Mouse (Mus musculus) small intestine, adult 2 months (tissue): ENCODE data around the gene Tm4sf20.

Experiments used
- CTCF ChIP-seq: fragments of 200-500 bp; IDR thresholded peaks from 2 replicates; pipeline ENCODE4 v1.5.1; 2012; ENCODE audit warnings: low read depth, mild to moderate bottlenecking, control low read depth, inconsistent platforms, low read length, moderate library complexity, mixed read lengths; ENCODE audit not compliant: insufficient replicate concordance, insufficient read length; ENCODE audit errors: extremely low read depth
- POLR2A ChIP-seq: fragments of 200-500 bp; IDR thresholded peaks from 2 replicates; pipeline ENCODE4 v1.6.1; 2012; ENCODE audit warnings: low read depth, mild to moderate bottlenecking, control low read depth, inconsistent platforms, low read length, moderate library complexity

DNA sequence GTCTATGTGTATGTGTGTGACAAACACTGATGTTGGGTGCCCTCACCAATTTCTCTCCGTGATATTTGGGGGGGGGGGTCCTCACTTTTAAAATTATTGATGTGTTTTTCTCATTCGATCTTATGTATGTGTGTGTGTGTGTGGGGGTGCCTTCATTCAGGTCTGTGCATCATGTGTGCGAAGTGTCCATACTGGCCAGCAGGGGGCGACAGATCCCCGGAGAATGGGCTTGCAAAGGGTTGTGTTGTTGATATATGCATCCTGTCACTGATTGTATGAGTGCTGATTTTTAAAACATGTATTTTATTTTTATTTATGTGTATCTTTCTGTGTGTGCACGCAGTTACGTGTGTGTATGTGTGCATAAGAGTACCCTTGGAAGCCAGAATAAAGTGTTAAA, 35.3 kb upstream of the Tm4sf20 start:
- TF ChIP-seq CTCF (peak; percentile 79; the same call in 1 of the 2 replicates), POLR2A (no peak)
